Comparison of ENCODE assay signal across 9 mouse cellular contexts in genomic region chr11:117366426-117366825, GRCm38 (mm10).
A peak's percentile ranks its signal among the peaks of the same experiment; 100 is the strongest.
DNase-seq lines count a peak whose midpoint lies in the region; ATAC-seq and TF ChIP-seq lines count a peak whose summit lies in the region.
"Had no signal": no experiment of that assay in that cellular context is flagged by ENCODE, and none has a peak within 500 bp of the region (broad histone marks: within the 10 kb centered on the region; RNA-seq: fewer than 3 reads in every experiment).

No protein-coding gene starts in this region.

- ATAC-seq in frontal cortex, adult (ENCODE audit: low TSS enrichment) = peak; percentile 45; the same call in 1 of the 2 replicates
- no peak for ATAC-seq in midbrain, postnatal 0 days (ENCODE audit: low FRiP score)
- ATAC-seq in midbrain, embryonic 11.5 days (ENCODE audit: low FRiP score) = no peak

- no peak overlapping the region for H3K4me2 ChIP-seq in midbrain, postnatal 0 days (ENCODE audit: low read depth, low read length, poor library complexity, severe bottlenecking)
- no peak overlapping the region for H3K4me2 ChIP-seq in midbrain, embryonic 11.5 days
- H3K4me2 ChIP-seq: limb, embryonic 12.5 days had no signal

- no peaks in the 10 kb centered on the region for H3K9me3 ChIP-seq in midbrain, postnatal 0 days (ENCODE audit: low read length)
- H3K9me3 ChIP-seq in midbrain, embryonic 11.5 days (ENCODE audit: control insufficient read depth, low read length) = no peaks in the 10 kb centered on the region
- H3K9me3 ChIP-seq: limb, embryonic 12.5 days had no signal

- no peak overlapping the region for H3K4me3 ChIP-seq in midbrain, postnatal 0 days (ENCODE audit: low read depth, low read length)
- H3K4me3 ChIP-seq in midbrain, embryonic 11.5 days (ENCODE audit: low read depth, low read length) = no peak overlapping the region
- H3K4me3 ChIP-seq in bone marrow macrophage, adult 2 months (ENCODE audit: insufficient read depth, low read length) = no peak overlapping the region
- H3K4me3 ChIP-seq: limb, embryonic 12.5 days had no signal

- no peak overlapping the region for H3K9ac ChIP-seq in midbrain, postnatal 0 days (replicated peaks; ENCODE audit: low read length, poor library complexity, severe bottlenecking)
- no peak overlapping the region for H3K9ac ChIP-seq in midbrain, embryonic 11.5 days (ENCODE audit: low read length)
- H3K9ac ChIP-seq: limb, embryonic 12.5 days had no signal

- TF ChIP-seq CTCF in midbrain, postnatal 0 days (IDR thresholded peaks at IDR 0.05) = peak; percentile 90
- peak; percentile 79 for TF ChIP-seq CTCF in bone marrow macrophage, adult 2 months (IDR thresholded peaks at IDR 0.05; ENCODE audit: low read depth, low read length)

- no peak for TF ChIP-seq POLR2A in bone marrow macrophage, adult 2 months (IDR thresholded peaks at IDR 0.05; ENCODE audit: borderline replicate concordance, low read depth, low read length)

- no peak for DNase-seq in frontal cortex, postnatal 10 days (ENCODE audit: low spot score in 2 of 2)
- DNase-seq in midbrain, postnatal 0 days (ENCODE audit: low spot score) = peak; percentile 60
- no peak for DNase-seq in midbrain, embryonic 11.5 days (ENCODE audit: low spot score, missing footprints)
- peak; percentile 68 for DNase-seq in mesoderm, embryonic 11.5 days (ENCODE audit: low read depth, low spot score)
- DNase-seq in layer of hippocampus, adult 18-20 months (ENCODE audit: low spot score in 2 of 2) = no peak
- no peak for DNase-seq in right cerebral cortex, postnatal 25 days

- H3K4me1 ChIP-seq in midbrain, postnatal 0 days (ENCODE audit: insufficient read depth, low read length) = no peaks in the 10 kb centered on the region; the same call in 1 of the 2 replicates
- no peaks in the 10 kb centered on the region for H3K4me1 ChIP-seq in midbrain, embryonic 11.5 days (ENCODE audit: control insufficient read depth, insufficient read depth, low read length)
- peaks cover 7% of the 10 kb centered on the region for H3K4me1 ChIP-seq in bone marrow macrophage, adult 2 months (ENCODE audit: control insufficient read depth, insufficient read depth, low read length)

- no peak overlapping the region for H3K27ac ChIP-seq in midbrain, postnatal 0 days (ENCODE audit: low read depth, low read length)
- no peak overlapping the region for H3K27ac ChIP-seq in midbrain, embryonic 11.5 days (ENCODE audit: low read depth, low read length)
- no peak overlapping the region for H3K27ac ChIP-seq in bone marrow macrophage, adult 2 months (ENCODE audit: insufficient read depth, low read depth, low read length)

- H3K36me3 ChIP-seq in midbrain, postnatal 0 days (ENCODE audit: insufficient read depth, low read length) = peaks cover 10% of the 10 kb centered on the region; the same call in 1 of the 2 replicates
- H3K36me3 ChIP-seq in midbrain, embryonic 11.5 days (ENCODE audit: control insufficient read depth, insufficient read depth, low read length) = peaks cover 9% of the 10 kb centered on the region

- H3K27me3 ChIP-seq in midbrain, postnatal 0 days (ENCODE audit: insufficient read depth, low read length) = no peaks in the 10 kb centered on the region
- H3K27me3 ChIP-seq in midbrain, embryonic 11.5 days (ENCODE audit: control insufficient read depth, insufficient read depth, low read length) = no peaks in the 10 kb centered on the region
- H3K27me3 ChIP-seq: limb, embryonic 12.5 days had no signal

- 21% methylated on average over 3 of the region's 3 CpGs for WGBS in midbrain, postnatal 0 days
- 24% methylated on average over 3 of the region's 3 CpGs for WGBS in midbrain, embryonic 11.5 days

Comparison
In these comparisons a context has a peak if more than half of its experiments do, and no peak if none do; other contexts are left out.
1. DNase-seq: peak in midbrain, postnatal 0 days (single experiment) and mesoderm, embryonic 11.5 days (single experiment); none in frontal cortex, postnatal 10 days (0 of 2), midbrain, embryonic 11.5 days (single experiment), layer of hippocampus, adult 18-20 months (0 of 2) and right cerebral cortex, postnatal 25 days (single experiment).